Mouse (Mus musculus) intestine, postnatal 0 days (tissue): Measurements from ENCODE around the gene Pla2g5. TPM values are rescaled to one million over a fixed set of nuclear protein-coding genes. Genes with fewer than 3 reads are reported as not detected.

Experiments used
- ATAC-seq: fragments of 200-750 bp; cut with Nextera tagmentation; 2 replicates; pipeline ENCODE4 v1.8.0; 2017; ENCODE audit warnings: mild to moderate bottlenecking, moderate TSS enrichment, moderate library complexity
- H3K27ac ChIP-seq: fragments of 300-500 bp; sonication (generic); 2 replicates; pipeline ENCODE4 v1.5.1; 2014; ENCODE audit warnings: mild to moderate bottlenecking, low read depth, low read length, moderate library complexity
- H3K27me3 ChIP-seq: fragments of 300-500 bp; sonication (generic); replicated peaks from 2 replicates; pipeline ENCODE4 v1.6.1; 2014; ENCODE audit warnings: low read length, mixed read lengths; ENCODE audit not compliant: control insufficient read depth, insufficient read depth
- H3K36me3 ChIP-seq: fragments of 300-500 bp; sonication (generic); 2 replicates; pipeline ENCODE4 v1.6.1; 2014; ENCODE audit warnings: mild to moderate bottlenecking, moderate library complexity; ENCODE audit not compliant: control insufficient read depth, insufficient read depth
- H3K4me1 ChIP-seq: fragments of 300-500 bp; sonication (generic); replicated peaks from 2 replicates; pipeline ENCODE4 v1.6.1; 2014; ENCODE audit warnings: antibody characterized with exemption, low read length, mixed read lengths; ENCODE audit not compliant: control insufficient read depth, insufficient read depth
- H3K4me2 ChIP-seq: fragments of 300-500 bp; sonication (generic); replicated peaks from 2 replicates; pipeline ENCODE4 v1.6.1; 2014; ENCODE audit warnings: low read depth, mild to moderate bottlenecking, moderate library complexity
- H3K4me3 ChIP-seq: fragments of 300-500 bp; sonication (generic); 2 replicates; pipeline ENCODE4 v1.5.1; 2014; ENCODE audit warnings: low read depth, low read length
- H3K9ac ChIP-seq: fragments of 300-500 bp; sonication (generic); 2 replicates; pipeline ENCODE4 v1.6.1; 2014; ENCODE audit warnings: mild to moderate bottlenecking, low read depth, low read length
- H3K9me3 ChIP-seq: fragments of 300-500 bp; sonication (generic); 2 replicates; pipeline ENCODE4 v1.6.1; 2016; ENCODE audit warnings: mixed run types; ENCODE audit not compliant: control insufficient read depth
- CTCF ChIP-seq: sonication (generic); IDR thresholded peaks from 2 replicates; pipeline ENCODE4 v1.5.1; 2016; ENCODE audit warnings: low read depth, mild to moderate bottlenecking, control low read depth, antibody characterized with exemption, moderate library complexity
- WGBS: fragments of 180-500 bp; shearing (Covaris S2); extraction: QIAGEN DNeasy Blood & Tissue Kit; methylation state at CpG from one replicate; pipeline ENCODE4 v1.1.7; 2014; 5-methylcytosine and 5-hydroxymethylcytosine counted together
- polyA plus RNA-seq: library from polyadenylated mRNA; unstranded; fragments of >200 nt; fragmentation: Nextera tagmentation; extraction: Ambion mirVana; gene quantifications from 2 replicates; pipeline ENCODE4 v1.2.1, GENCODE M21; 2015

Gene Pla2g5
- polyA plus RNA-seq, 1 experiment from 2014 or later: 0.22 TPM

DNA sequence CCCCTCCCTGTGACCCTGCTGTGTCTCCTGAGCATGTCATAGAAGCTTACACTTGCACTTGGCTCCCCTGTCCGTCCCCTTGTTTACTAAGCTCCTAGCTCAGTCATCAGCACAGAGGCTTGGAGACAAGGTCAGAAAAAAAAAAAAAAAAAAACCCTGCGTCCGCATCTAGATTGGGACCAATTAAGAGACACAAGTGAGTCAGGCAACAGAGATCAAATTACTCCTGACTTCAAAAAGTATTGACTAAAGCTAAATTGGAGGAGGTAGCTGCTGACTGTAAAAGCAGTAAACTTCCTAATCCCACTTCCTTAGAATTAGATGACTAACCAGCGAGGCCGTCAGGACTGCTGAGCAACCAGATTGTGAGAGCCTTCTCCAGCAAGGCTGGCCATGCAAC lies 1.8 kb upstream of the Pla2g5 start:
- Histone ChIP-seq H3K36me3 (no peaks in the 10 kb centered on the region), H3K4me2 (no peak overlapping the region), H3K27ac (no peak overlapping the region), H3K9me3 (no peaks in the 10 kb centered on the region), H3K4me3 (no peak overlapping the region), H3K27me3 (no peaks in the 10 kb centered on the region), H3K4me1 (no peaks in the 10 kb centered on the region), H3K9ac (no peak overlapping the region)
- WGBS: 30% methylated on average over 5 of the region's 5 CpGs
- no peak for ATAC-seq
- TF ChIP-seq CTCF: no peak

DNA sequence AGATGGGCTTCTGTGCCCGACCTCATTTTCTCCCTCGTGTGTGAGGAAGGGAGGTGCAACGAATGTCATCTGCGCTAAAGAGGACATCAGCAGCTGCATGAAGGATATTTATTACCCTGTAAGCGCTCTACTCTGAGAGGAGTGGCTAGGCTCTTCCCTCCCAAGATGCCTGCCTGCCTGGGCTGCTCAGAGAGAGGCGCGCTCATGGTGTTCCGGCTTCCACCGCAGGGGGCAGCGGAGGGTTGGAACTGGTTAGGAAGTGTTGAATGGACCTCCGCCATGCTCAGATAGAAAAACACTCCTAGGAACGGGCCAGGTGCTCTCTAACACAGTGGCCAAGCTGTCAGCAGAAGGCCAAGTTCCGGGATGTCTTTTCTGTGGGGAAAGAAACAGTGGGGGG lies 3.6 kb downstream of the Pla2g5 start:
- TF ChIP-seq CTCF: peak; percentile 74
- no peak overlapping the region for H3K4me3 ChIP-seq

DNA sequence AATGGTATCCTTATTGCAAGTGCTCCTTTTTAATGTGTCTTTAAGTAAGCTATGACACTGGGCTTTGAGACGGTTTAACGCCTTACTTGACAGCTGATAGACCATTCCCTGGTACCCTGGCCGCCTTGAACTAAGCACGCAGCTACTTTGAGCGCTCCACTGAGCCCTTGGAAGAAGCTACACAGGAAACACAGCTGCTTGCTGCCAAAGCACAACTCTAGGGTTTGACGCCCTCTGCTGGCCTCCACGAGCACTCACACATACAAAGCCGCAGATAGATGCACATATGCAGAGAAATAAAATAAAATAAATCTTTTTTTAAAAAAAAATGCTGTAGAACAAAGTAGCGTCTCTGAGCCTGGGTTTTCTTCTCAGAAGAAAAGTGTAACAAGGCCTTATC lies 4.0 kb downstream of the Pla2g5 start:
- Histone ChIP-seq H3K27ac (no peak overlapping the region), H3K4me3 (no peak overlapping the region), H3K27me3 (no peaks in the 10 kb centered on the region), H3K36me3 (no peaks in the 10 kb centered on the region), H3K9me3 (no peaks in the 10 kb centered on the region), H3K9ac (no peak overlapping the region), H3K4me1 (no peaks in the 10 kb centered on the region), H3K4me2 (peak overlapping the region; percentile 37; the same call in 1 of the 2 replicates)
- WGBS: 32% methylated on average over 9 of the region's 9 CpGs
- no peak for ATAC-seq
- peak; percentile 64 for TF ChIP-seq CTCF

More for the DNA sequence above, 3.6 kb downstream of the Pla2g5 start:
- no peaks in the 10 kb centered on the region for H3K36me3 ChIP-seq
- ATAC-seq: peak; percentile 64
- no peak overlapping the region for H3K27ac ChIP-seq
- H3K9me3 ChIP-seq: no peaks in the 10 kb centered on the region
- no peaks in the 10 kb centered on the region for H3K4me1 ChIP-seq
- no peaks in the 10 kb centered on the region for H3K27me3 ChIP-seq
- no peak overlapping the region for H3K9ac ChIP-seq
- WGBS: 4% methylated on average over 13 of the region's 13 CpGs
- peak overlapping the region; percentile 37; the same call in 1 of the 2 replicates for H3K4me2 ChIP-seq

- no peak for TF ChIP-seq CTCF
- Histone ChIP-seq H3K4me1 (no peaks in the 10 kb centered on the region), H3K9me3 (no peaks in the 10 kb centered on the region), H3K27ac (no peak overlapping the region), H3K4me3 (no peak overlapping the region), H3K9ac (no peak overlapping the region), H3K4me2 (no peak overlapping the region), H3K27me3 (no peaks in the 10 kb centered on the region), H3K36me3 (no peaks in the 10 kb centered on the region)
- ATAC-seq: no peak
- 79% methylated on average over 15 of the region's 15 CpGs for WGBS
Observed at GRCm38 (mm10) chr4:138858446-138858845, 4.8 kb downstream of the Pla2g5 start.

DNA sequence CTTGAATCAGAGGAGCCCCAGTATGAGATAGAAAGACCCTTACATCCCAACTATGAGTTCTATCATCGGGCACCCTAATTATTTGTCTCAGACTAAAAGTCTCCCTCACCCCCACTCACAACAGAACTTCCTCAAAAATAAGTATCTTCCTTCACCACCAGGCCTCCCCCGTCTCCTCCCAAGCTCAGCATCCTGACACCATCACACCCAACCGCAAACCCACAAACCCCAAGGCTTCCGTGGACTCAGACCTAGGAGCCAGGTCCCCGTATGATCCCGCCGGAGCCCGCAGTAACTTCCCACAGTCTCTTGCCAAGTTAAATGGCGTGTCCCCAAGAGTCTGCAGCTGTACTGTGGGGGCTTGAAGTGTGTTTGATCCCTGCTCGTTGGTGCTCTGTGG lies 5.7 kb downstream of the Pla2g5 start:
- Histone ChIP-seq H3K27ac (no peak overlapping the region), H3K4me3 (no peak overlapping the region), H3K4me1 (no peaks in the 10 kb centered on the region), H3K27me3 (no peaks in the 10 kb centered on the region), H3K36me3 (no peaks in the 10 kb centered on the region), H3K9ac (no peak overlapping the region), H3K9me3 (no peaks in the 10 kb centered on the region), H3K4me2 (no peak overlapping the region)
- 88% methylated on average over 10 of the region's 10 CpGs for WGBS
- no peak for ATAC-seq
- no peak for TF ChIP-seq CTCF

DNA sequence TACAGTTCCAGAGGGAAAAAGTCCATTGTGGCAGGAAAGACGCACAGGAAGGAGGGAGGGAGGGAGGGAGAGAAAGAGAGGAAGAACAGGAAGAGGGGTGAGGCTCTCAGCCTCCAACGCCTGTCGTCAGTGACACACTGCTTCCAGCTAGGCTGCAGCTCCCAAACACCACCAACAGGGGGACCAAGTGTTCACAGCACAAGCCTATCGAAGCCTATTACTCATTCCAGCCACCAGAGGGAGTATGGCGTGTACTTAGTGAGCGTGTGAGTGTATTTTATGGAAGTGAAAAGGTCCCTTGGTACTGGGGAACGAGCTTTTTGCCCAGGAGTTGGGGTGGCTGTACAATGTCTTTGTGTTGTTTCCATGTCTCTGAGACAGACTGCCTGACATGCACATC lies 6.8 kb downstream of the Pla2g5 start:
- peak; percentile 99 for TF ChIP-seq CTCF
- Histone ChIP-seq H3K4me1 (no peaks in the 10 kb centered on the region), H3K9ac (no peak overlapping the region), H3K36me3 (no peaks in the 10 kb centered on the region), H3K4me2 (no peak overlapping the region), H3K27me3 (no peaks in the 10 kb centered on the region), H3K27ac (no peak overlapping the region), H3K9me3 (no peaks in the 10 kb centered on the region), H3K4me3 (no peak overlapping the region)
- peak; percentile 68 for ATAC-seq
- WGBS: 27% methylated on average over 7 of the region's 7 CpGs

DNA sequence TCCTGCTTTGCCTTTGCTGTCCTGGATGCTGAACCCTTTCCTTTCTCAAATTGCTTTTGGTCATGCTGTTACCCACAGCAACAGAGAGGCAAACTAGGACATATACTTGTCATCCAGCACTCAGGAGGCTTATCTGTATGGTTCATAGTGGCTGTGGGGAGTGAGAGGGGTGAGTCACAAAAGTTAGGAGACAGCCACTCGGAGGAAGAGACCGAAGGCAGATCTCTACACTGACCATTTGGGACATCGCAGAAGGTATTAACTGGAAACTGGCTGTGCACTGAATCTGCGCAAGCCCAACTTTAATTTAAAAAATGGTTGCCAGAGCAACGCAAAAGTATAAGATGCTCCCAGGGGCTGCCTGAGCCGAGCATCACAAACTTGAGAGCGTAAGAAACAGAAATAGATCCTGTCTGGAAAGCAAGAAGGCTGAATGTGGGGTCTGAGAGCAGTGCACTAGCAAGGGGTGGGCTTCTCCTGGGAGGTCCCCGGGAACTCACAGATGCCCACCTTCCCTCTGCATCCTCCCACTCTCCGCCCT lies 8.1 kb downstream of the Pla2g5 start:
- ATAC-seq: no peak
- TF ChIP-seq CTCF: no peak
- no peaks in the 10 kb centered on the region for H3K9me3 ChIP-seq

More for the DNA sequence above, 8.1 kb downstream of the Pla2g5 start:
- Histone ChIP-seq H3K9ac (no peak overlapping the region), H3K4me2 (no peak overlapping the region), H3K36me3 (no peaks in the 10 kb centered on the region), H3K4me1 (no peaks in the 10 kb centered on the region), H3K27me3 (no peaks in the 10 kb centered on the region), H3K27ac (no peak overlapping the region), H3K4me3 (no peak overlapping the region)
- 90% methylated on average over 9 of the region's 9 CpGs for WGBS
